Mouse (Mus musculus): ENCODE data around the gene Por. TPM values are rescaled to one million over a fixed set of nuclear protein-coding genes. Genes with fewer than 3 reads are reported as not detected.

The Por gene
- polyA plus RNA-seq (2012; rRNA removed), result 92.8 and 98.0 TPM in 2 replicates

GRCm38 (mm10) chr5:135669741-135670275 lies at the start of gene Por:
Gene Por, plus strand, starts transcription at chr5:135670033.
- TF ChIP-seq CTCF (IDR thresholded peaks at IDR 0.05; ENCODE audit: extremely low read depth, insufficient read depth, low read length), result no peak
- no peak for TF ChIP-seq POLR2A (IDR thresholded peaks at IDR 0.05; ENCODE audit: extremely low read depth, insufficient read depth, low read length)
- no peak within 1 kb of the TSS for H3K27ac ChIP-seq (ENCODE audit: insufficient read depth, low read length)
- 0 out of 2 replicates have a peak, but pooled peaks cover 4% of the 10 kb centered on the region for H3K4me1 ChIP-seq (ENCODE audit: control insufficient read depth, insufficient read depth, low read length)
- H3K4me3 ChIP-seq (ENCODE audit: insufficient read depth, low read length), result no peak within 1 kb of the TSS

GRCm38 (mm10) chr5:135620526-135620925 lies 49.3 kb upstream of the Por start:
- TF ChIP-seq CTCF (IDR thresholded peaks at IDR 0.05; ENCODE audit: extremely low read depth, insufficient read depth, low read length), result no peak
- TF ChIP-seq POLR2A (IDR thresholded peaks at IDR 0.05; ENCODE audit: extremely low read depth, insufficient read depth, low read length), result no peak
- no peak overlapping the region for H3K27ac ChIP-seq (ENCODE audit: insufficient read depth, low read length)
- no peak overlapping the region for H3K4me3 ChIP-seq (ENCODE audit: insufficient read depth, low read length)
- H3K4me1 ChIP-seq (ENCODE audit: control insufficient read depth, insufficient read depth, low read length), result no peaks in the 10 kb centered on the region; the same call in 1 of the 2 replicates

- TF ChIP-seq POLR2A (IDR thresholded peaks at IDR 0.05; ENCODE audit: extremely low read depth, insufficient read depth, low read length) (no peak), CTCF (IDR thresholded peaks at IDR 0.05; ENCODE audit: extremely low read depth, insufficient read depth, low read length) (no peak)
- Histone ChIP-seq H3K4me3 (ENCODE audit: insufficient read depth, low read length) (no peak overlapping the region), H3K4me1 (ENCODE audit: control insufficient read depth, insufficient read depth, low read length) (no peaks in the 10 kb centered on the region; the same call in 1 of the 2 replicates), H3K27ac (ENCODE audit: insufficient read depth, low read length) (no peak overlapping the region)
Observed at GRCm38 (mm10) chr5:135621725-135622124, 48.1 kb upstream of the Por start.

- H3K4me1 ChIP-seq (ENCODE audit: control insufficient read depth, insufficient read depth, low read length), result no peaks in the 10 kb centered on the region; the same call in 1 of the 2 replicates
- TF ChIP-seq POLR2A (IDR thresholded peaks at IDR 0.05; ENCODE audit: extremely low read depth, insufficient read depth, low read length), result no peak
- TF ChIP-seq CTCF (IDR thresholded peaks at IDR 0.05; ENCODE audit: extremely low read depth, insufficient read depth, low read length), result no peak
- H3K4me3 ChIP-seq (ENCODE audit: insufficient read depth, low read length), result no peak overlapping the region
- no peak overlapping the region for H3K27ac ChIP-seq (ENCODE audit: insufficient read depth, low read length)
Observed at GRCm38 (mm10) chr5:135623006-135623563, 46.7 kb upstream of the Por start.

GRCm38 (mm10) chr5:135628916-135629315 lies 40.9 kb upstream of the Por start:
- Histone ChIP-seq H3K4me3 (ENCODE audit: insufficient read depth, low read length) (no peak overlapping the region), H3K4me1 (ENCODE audit: control insufficient read depth, insufficient read depth, low read length) (no peaks in the 10 kb centered on the region)
- no peak for TF ChIP-seq POLR2A (IDR thresholded peaks at IDR 0.05; ENCODE audit: extremely low read depth, insufficient read depth, low read length)
- TF ChIP-seq CTCF (IDR thresholded peaks at IDR 0.05; ENCODE audit: extremely low read depth, insufficient read depth, low read length), result no peak

GRCm38 (mm10) chr5:135629401-135629800 lies 40.4 kb upstream of the Por start:
- TF ChIP-seq CTCF (IDR thresholded peaks at IDR 0.05; ENCODE audit: extremely low read depth, insufficient read depth, low read length), result no peak
- TF ChIP-seq POLR2A (IDR thresholded peaks at IDR 0.05; ENCODE audit: extremely low read depth, insufficient read depth, low read length), result no peak
- H3K4me1 ChIP-seq (ENCODE audit: control insufficient read depth, insufficient read depth, low read length), result no peaks in the 10 kb centered on the region
- no peak overlapping the region for H3K4me3 ChIP-seq (ENCODE audit: insufficient read depth, low read length)
- H3K27ac ChIP-seq (ENCODE audit: insufficient read depth, low read length), result no peak overlapping the region

More at GRCm38 (mm10) chr5:135628916-135629315, 40.9 kb upstream of the Por start:
- H3K27ac ChIP-seq (ENCODE audit: insufficient read depth, low read length), result no peak overlapping the region

GRCm38 (mm10) chr5:135630598-135630997 lies 39.2 kb upstream of the Por start:
- Histone ChIP-seq H3K27ac (ENCODE audit: insufficient read depth, low read length) (no peak overlapping the region), H3K4me3 (ENCODE audit: insufficient read depth, low read length) (no peak overlapping the region), H3K4me1 (ENCODE audit: control insufficient read depth, insufficient read depth, low read length) (no peaks in the 10 kb centered on the region)
- TF ChIP-seq CTCF (IDR thresholded peaks at IDR 0.05; ENCODE audit: extremely low read depth, insufficient read depth, low read length) (no peak), POLR2A (IDR thresholded peaks at IDR 0.05; ENCODE audit: extremely low read depth, insufficient read depth, low read length) (no peak)

GRCm38 (mm10) chr5:135632117-135632796 lies 37.6 kb upstream of the Por start, which contains the start of gene Rhbdd2:
Gene Rhbdd2, plus strand, starts transcription at chr5:135632618.
- H3K27ac ChIP-seq (ENCODE audit: insufficient read depth, low read length), result peak within 1 kb of the TSS; percentile 83
- TF ChIP-seq POLR2A (IDR thresholded peaks at IDR 0.05; ENCODE audit: extremely low read depth, insufficient read depth, low read length) (peak; percentile 87), CTCF (IDR thresholded peaks at IDR 0.05; ENCODE audit: extremely low read depth, insufficient read depth, low read length) (peak; percentile 14; the same call in 1 of the 2 replicates)
- peak within 1 kb of the TSS; percentile 87 for H3K4me3 ChIP-seq (ENCODE audit: insufficient read depth, low read length)
- no peaks in the 10 kb centered on the region for H3K4me1 ChIP-seq (ENCODE audit: control insufficient read depth, insufficient read depth, low read length)

GRCm38 (mm10) chr5:135632797-135633144 lies 37.1 kb upstream of the Por start:
- Histone ChIP-seq H3K27ac (ENCODE audit: insufficient read depth, low read length) (peak overlapping the region; percentile 83), H3K4me3 (ENCODE audit: insufficient read depth, low read length) (peak overlapping the region; percentile 87), H3K4me1 (ENCODE audit: control insufficient read depth, insufficient read depth, low read length) (no peaks in the 10 kb centered on the region)
- no peak for TF ChIP-seq CTCF (IDR thresholded peaks at IDR 0.05; ENCODE audit: extremely low read depth, insufficient read depth, low read length)
- no peak for TF ChIP-seq POLR2A (IDR thresholded peaks at IDR 0.05; ENCODE audit: extremely low read depth, insufficient read depth, low read length)

Measured in cortical plate, adult 2 months (tissue).